Mouse (Mus musculus): ENCODE results near the gene Nxph4.

GRCm38 (mm10) chr10:127514764-127515163 is 19.6 kb downstream of the Nxph4 start, which contains the start of gene Ndufa4l2:
- TF ChIP-seq CTCF (IDR thresholded peaks at IDR 0.05) (no peak), EP300 (IDR thresholded peaks at IDR 0.05) (no peak)
